Mouse (Mus musculus): Measurements from ENCODE around the gene Map3k5.

The Map3k5 gene

DNA sequence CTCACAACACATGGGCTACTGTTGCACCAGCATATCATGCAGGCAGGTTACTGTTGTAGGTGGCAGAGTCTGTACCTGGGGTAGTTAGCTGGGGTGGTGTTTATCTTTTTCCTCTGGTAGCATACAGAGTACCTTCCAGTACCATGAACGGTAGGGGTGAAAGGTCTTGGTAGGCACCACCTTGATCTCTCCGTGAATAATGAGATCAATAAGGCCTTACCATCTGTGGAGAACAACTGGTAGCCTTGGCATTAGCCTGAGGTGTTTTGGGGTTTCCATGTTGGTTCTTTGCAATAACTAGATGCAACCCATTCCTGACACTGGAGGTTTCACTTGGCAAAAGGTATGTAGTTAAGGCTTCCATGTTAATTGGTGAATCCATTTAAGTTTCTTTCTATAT is 109.8 kb downstream of the Map3k5 start:
- no peak for DNase-seq (ENCODE audit: extremely low spot score, low read depth, low spot score)

DNA sequence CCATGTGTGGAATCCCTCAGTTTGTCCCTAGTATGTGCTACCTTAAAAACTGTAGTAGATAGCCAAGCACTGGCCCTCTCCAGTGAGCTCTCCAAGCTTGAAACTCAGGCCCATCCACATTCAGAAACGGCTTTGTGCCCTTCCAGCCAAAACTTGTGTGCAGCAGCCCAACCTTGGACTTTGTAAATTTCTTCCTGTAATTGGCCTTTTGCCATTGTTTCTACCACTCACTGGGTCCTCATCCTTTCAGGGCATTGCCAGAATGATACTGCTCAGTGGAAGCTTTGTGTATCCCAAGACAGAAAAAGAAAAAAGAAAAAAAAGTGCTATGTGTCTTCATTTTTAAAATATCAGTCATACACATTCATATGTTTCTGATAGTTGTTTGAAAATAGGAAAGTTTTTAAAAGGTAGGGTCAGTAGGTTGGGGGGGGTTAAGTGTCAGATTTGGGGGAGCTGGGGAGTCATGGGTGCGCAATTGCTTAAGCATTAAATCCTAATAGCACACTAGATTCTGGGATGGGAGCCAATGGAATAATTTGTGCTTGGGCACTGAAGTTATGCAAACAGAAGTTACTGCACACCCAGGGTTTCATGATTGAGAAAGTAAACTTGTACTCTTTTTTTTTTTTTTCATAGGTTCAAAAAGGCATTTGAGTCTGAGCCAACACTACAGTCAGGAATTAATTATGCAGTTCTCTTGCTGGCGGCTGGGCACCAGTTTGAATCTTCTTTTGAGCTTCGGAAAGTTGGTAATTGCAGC is 111.6 kb downstream of the Map3k5 start:
- DNase-seq (ENCODE audit: extremely low spot score, low read depth, low spot score), result no peak

- no peak for DNase-seq (ENCODE audit: extremely low spot score, low read depth, low spot score)
These were observed 122.8 kb downstream of the Map3k5 start for GRCm38 (mm10) chr10:20056859-20057644.

DNA sequence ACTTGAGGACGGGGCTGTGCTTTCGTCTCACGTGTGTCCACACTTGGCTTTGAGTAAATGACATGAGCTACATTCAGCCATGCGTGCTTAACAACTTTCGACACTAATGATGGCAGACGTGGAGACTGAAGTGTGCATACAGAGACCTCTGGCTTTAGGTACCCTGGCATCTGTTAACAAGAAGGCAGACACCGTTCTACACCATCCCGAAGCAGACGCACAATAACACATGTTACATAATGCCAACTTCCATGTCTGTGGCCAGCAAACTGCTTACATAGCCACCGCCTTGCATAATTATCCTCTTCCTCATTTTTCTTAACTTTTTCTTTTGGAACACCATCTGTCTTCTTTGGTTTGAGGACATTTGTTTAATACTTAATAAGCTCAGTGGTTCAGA is 123.8 kb downstream of the Map3k5 start:
- no peak for DNase-seq (ENCODE audit: extremely low spot score, low read depth, low spot score)

DNA sequence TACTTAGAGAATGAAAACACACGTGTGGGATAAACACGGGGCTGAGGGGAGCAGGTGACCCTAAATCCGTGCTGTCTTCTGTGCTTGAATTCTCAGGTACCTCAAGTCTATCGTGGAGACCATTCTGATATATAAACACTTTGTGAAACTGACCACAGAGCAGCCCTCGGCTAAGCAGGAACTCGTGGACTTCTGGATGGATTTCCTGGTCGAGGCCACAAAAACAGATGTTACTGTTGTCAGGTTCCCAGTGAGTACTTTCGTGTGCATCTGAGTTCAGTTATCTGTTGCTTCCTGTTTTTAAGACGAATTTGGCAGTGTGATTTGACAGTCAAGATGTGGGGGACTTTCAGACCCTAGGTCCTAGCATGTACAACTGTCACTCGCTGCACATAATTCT is 124.6 kb downstream of the Map3k5 start:
- no peak for DNase-seq (ENCODE audit: extremely low spot score, low read depth, low spot score)

DNA sequence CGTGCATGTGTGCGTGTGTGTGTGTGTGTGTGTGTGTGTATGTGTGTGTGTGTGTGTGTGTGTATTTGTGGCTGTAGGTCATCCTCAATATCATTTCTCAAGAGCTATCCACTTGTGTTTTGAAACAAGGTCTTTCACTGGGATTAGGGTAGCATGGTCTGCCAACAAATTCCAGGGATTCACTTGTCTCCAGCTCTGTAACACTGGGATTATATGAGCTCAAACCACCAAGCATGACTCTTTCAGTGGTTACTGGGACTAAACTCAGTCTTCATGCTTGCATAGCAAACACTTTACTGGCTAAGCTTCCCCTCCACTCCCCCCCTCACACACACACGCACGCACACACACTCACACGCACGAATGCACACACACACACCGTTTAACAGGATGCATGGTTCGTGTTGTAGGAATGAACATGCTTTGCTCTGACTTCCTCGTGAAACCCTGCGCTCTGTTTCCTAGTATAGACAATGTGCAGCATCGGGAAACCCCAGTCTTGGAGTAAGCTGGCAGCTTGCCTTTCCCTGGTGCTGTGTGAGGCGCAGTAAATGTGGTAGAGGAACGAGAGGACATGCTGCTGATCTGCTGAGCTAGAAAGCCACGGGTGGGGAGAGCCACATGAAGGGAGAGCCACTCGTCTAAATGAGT is 126.2 kb downstream of the Map3k5 start:
- no peak for DNase-seq (ENCODE audit: extremely low spot score, low read depth, low spot score)

- no peak for DNase-seq (ENCODE audit: extremely low spot score, low read depth, low spot score)
These were observed 130.4 kb downstream of the Map3k5 start for GRCm38 (mm10) chr10:20064556-20065207.

GRCm38 (mm10) chr10:20066069-20066665 is 131.9 kb downstream of the Map3k5 start:
- no peak for DNase-seq (ENCODE audit: extremely low spot score, low read depth, low spot score)

- DNase-seq (ENCODE audit: extremely low spot score, low read depth, low spot score), result no peak
These were observed 135.6 kb downstream of the Map3k5 start for GRCm38 (mm10) chr10:20069771-20070460.

GRCm38 (mm10) chr10:20070576-20071109 is 136.4 kb downstream of the Map3k5 start:
- DNase-seq (ENCODE audit: extremely low spot score, low read depth, low spot score), result no peak

- DNase-seq (ENCODE audit: extremely low spot score, low read depth, low spot score), result no peak
These were observed 137.4 kb downstream of the Map3k5 start for GRCm38 (mm10) chr10:20071716-20072115.

GRCm38 (mm10) chr10:20073236-20073893 is 139.1 kb downstream of the Map3k5 start:
- peak; percentile 24 for DNase-seq (ENCODE audit: extremely low spot score, low read depth, low spot score)

DNA sequence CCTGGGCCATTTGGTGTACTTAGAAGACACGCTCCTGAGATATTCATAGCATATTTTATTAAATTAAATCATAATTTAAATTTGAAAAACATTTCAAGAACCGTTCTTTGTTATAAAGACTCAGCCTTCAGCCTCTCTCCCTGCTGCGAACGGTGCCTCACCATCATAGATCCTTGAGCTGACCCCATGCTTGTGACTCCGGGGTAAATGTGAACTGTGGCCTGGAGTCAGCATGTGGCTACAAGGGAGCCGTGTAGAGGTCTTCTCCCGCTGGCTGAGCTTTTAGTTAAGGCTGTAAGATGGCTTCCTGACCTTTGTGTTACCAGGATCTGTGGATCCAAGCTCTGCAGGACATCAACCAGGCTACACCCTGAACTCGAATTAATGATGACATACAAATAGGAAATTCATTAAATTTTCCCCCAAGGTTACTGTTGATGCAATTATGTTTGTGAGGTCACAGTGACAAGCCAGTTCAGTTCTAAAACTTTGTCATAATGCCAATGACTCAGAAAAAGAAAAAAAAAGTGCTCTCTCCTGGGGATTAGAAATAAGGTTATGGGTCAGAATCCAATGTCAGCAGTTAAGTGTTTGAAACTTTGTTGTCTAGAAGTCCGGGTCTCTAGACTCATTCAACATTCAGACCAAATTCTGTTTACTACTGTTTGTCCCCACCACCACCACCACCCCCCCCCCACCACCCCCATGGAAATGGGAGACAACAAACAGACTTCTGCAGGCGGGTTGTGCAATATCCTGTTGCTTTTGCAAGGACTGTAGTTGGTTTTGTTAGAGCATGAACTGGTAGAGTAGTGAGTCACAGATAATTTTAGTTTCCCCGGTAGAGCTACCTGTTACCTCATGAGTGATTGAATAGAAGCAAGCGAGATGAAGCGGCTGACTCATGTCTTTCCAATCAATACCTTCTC is 142.5 kb downstream of the Map3k5 start:
- DNase-seq (ENCODE audit: extremely low spot score, low read depth, low spot score), result no peak

GRCm38 (mm10) chr10:20078350-20078749 is 144.1 kb downstream of the Map3k5 start:
- no peak for DNase-seq (ENCODE audit: extremely low spot score, low read depth, low spot score)

- no peak for DNase-seq (ENCODE audit: extremely low spot score, low read depth, low spot score)
These were observed 153.6 kb downstream of the Map3k5 start for GRCm38 (mm10) chr10:20087841-20088240.

DNA sequence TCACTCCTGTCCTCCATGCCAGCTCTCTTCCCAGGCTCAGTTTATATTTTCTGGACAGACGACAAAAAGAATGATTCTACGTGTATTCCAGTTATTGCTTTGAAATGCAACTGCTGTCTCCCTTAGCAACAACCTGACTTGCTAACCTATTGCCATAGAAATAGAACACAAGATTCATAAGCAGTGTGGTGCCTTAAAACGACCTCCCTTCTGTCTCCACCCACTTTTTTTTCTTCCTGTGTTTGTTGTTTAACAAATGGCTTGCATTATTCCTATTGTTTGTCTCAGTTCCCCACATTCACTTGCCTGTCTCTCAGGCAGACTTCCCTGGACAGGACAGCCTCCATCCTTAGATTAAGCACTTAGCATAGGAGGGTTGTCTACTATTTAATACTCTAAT is 154.8 kb downstream of the Map3k5 start:
- DNase-seq (ENCODE audit: extremely low spot score, low read depth, low spot score), result no peak

DNA sequence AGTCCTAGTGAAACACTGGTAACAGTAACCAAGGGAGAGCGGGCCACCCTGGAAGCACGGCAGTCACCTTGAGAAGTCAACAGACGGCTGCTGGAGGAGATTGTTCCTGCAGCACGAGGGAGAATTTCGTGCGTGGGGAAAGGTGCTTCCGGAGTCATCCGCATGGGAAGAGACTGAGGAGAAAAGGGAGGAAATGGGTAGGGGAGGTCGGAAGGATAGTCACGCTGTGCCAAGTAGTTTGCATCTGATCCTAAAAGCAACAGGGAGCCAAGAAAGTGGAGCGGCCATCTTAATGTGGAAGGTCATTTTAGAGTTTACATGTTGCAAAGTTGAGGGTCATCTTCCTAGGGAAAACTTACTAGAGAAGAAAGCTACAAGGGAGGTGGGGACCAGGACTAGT is 155.9 kb downstream of the Map3k5 start:
- no peak for DNase-seq (ENCODE audit: extremely low spot score, low read depth, low spot score)

GRCm38 (mm10) chr10:20091416-20091815 is 157.1 kb downstream of the Map3k5 start:
- DNase-seq (ENCODE audit: extremely low spot score, low read depth, low spot score), result no peak
